Mouse (Mus musculus) liver, adult 2 months (tissue): ENCODE results near the gene Piwil4.

Experiments
- CTCF ChIP-seq: fragments of 200-500 bp; IDR thresholded peaks from 2 replicates; pipeline ENCODE4 v1.5.1; 2011; ENCODE audit warnings: low read depth, low read length, control low read depth
- POLR2A ChIP-seq: fragments of 200-500 bp; IDR thresholded peaks from 2 replicates; pipeline ENCODE4 v1.6.1; 2011; ENCODE audit warnings: low read length, control low read depth; ENCODE audit not compliant: insufficient read depth; ENCODE audit errors: extremely low read depth

DNA sequence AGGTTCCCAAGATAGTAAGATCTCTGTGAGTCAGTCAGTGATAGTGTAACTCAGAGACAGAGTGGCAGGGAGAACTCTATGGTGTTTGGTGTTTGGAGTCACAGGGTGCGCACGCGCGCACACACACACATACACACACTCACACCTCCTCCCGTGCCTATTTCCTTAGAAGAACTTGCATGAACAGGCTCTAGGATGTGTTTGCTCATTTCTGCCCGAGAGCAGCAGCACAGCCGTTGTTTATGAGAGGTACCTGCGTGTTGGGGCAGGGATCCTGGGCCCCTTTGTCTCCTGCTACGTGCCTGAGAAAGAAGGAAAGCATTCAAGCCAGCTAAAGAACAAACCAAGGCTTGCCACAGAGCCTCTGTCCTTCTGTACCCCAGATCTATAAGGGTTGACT is 78.4 kb downstream of the Piwil4 start:
- TF ChIP-seq POLR2A (no peak), CTCF (no peak)
